Mouse (Mus musculus) liver, adult 2 months (tissue): ENCODE data around the gene Pigp.

Source experiments
- CTCF ChIP-seq: fragments of 200-500 bp; IDR thresholded peaks from 2 replicates; pipeline ENCODE4 v1.5.1; 2011; ENCODE audit warnings: low read depth, low read length, control low read depth
- POLR2A ChIP-seq: fragments of 200-500 bp; IDR thresholded peaks from 2 replicates; pipeline ENCODE4 v1.6.1; 2011; ENCODE audit warnings: low read length, control low read depth; ENCODE audit not compliant: insufficient read depth; ENCODE audit errors: extremely low read depth

- TF ChIP-seq POLR2A (no peak), CTCF (no peak)
These were observed 16.0 kb upstream of the Pigp start for GRCm38 (mm10) chr16:94387690-94388089.
